Mouse (Mus musculus) testis, postnatal 14 days (tissue): ENCODE measurements around the gene Olfr1497.
"Not testable (repeated sequence)": the region's sequence is repeated elsewhere in the genome, so short reads cannot be mapped to it uniquely, and the experiment has no call there.

Experiments used
- DNase-seq: peaks from one replicate; pipeline ENCODE4 v3.0.0; 2021; ENCODE audit warnings: low spot score

Gene Olfr1497

DNA sequence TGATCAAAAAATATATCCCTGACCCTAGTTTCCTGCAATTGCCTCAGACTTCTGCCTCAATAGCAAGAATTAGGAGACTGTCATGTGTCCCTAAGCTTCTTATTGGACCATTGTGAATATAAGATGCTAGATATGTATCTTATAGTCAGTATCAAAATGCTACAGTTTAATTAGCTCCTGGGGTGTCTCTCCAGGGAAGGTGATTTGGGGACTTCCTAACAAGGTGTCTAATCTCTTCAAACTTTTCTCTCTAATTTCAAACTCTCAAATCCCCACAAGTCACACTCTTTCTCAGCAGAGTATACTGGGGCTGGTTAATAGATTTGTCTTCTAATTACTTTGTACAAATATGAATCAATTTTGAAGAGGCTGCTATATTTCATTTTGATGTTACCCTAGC, at the start of gene Olfr1497:
Gene Olfr1497, minus strand, starts transcription at position 101 of the 400 bp plus-strand sequence.
- DNase-seq, result no peak

- DNase-seq, result no peak
These were observed 32.4 kb upstream of the Olfr1497 start, which contains the start of gene Olfr1500 for GRCm38 (mm10) chr19:13830388-13830787. Gene Olfr1500 (minus strand): TSS chr19:13830488.

GRCm38 (mm10) chr19:13828447-13828846, 30.4 kb upstream of the Olfr1497 start:
- DNase-seq, result no peak

- no peak for DNase-seq
These were observed 22.8 kb upstream of the Olfr1497 start for GRCm38 (mm10) chr19:13820847-13821246.

DNA sequence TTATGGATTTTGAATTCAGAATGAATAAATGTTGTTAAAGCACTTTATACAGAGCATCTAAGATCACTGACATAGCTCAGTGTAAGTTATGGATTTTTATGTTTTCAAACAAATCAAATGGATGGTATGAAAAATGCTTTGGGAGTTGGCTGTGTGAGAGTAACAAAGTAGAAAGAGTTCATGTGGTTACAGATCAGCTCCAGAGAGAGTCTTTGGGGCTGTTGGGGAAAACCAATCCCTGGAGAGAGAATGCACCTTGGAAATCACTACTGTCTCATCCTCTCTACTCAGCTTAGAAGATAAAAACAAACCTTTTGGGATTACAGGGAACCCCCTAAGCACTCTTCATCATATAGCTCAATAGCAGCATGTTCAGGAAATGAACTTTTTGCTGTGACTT, 21.3 kb upstream of the Olfr1497 start, which contains the start of gene Olfr1499:
Gene Olfr1499, minus strand, starts transcription at position 101 of the 400 bp plus-strand sequence.
- DNase-seq, result no peak

- DNase-seq, result no peak
These were observed 20.8 kb upstream of the Olfr1497 start for GRCm38 (mm10) chr19:13818827-13819226.

DNA sequence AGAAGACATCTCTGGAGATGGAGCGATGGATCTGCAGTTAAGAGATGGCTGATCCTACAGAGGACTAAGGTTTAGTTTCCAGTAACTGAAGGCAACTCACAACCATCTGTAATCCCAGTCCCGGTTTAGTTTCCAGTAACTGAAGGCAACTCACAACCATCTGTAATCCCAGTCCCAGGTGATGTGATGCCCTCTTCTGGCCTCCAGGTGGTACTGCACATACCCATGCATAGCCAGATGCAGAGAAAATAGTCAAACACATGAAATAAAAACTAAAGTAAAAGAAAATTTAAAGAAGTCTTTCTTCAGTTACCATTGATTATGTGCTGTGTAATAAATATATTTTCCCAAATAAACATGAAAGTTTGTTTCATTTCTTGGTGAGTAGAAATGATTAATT, 14.8 kb upstream of the Olfr1497 start:
- no peak for DNase-seq

DNA sequence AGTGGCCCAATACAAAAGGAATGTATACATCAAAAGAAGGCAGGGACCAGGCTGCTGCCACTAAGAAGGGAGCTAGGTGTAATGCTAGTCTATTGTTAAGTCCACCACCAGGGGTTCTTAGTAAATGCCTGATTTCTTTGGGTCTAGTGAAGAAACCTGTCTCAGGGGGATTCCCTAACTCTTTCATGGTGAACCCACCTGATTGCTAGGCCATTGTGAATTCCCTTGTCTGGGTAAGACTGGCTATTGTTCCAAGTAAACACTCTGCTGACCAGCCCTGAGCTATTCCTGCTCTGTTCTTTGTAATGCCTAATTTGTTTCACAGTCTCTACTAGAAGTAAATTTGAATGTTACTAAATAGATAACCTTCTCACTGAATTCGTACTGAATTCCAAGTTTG, 7.5 kb upstream of the Olfr1497 start:
- not testable (repeated sequence) for DNase-seq

DNA sequence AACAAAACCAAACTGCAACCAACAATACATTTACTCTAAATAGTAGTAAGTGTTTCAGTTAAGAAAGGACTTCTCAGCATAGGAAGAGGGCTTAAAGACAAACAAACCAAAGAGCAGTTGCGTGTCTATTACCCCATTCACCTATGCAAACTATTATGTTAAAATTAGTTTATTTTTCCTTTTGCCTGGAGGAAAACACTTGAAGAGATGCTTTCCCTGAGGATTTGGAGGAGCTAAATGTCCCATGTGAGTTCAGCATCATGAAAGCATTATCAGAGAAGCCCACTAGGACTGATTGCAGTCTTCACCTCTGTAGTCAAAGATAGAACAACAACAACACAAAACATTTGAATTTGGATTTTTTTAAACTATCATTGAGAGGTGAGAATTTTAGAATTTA, 20.4 kb downstream of the Olfr1497 start, which contains the start of gene Olfr1496:
Gene Olfr1496, plus strand, starts transcription at position 301 of the 400 bp plus-strand sequence.
- DNase-seq, result no peak

DNA sequence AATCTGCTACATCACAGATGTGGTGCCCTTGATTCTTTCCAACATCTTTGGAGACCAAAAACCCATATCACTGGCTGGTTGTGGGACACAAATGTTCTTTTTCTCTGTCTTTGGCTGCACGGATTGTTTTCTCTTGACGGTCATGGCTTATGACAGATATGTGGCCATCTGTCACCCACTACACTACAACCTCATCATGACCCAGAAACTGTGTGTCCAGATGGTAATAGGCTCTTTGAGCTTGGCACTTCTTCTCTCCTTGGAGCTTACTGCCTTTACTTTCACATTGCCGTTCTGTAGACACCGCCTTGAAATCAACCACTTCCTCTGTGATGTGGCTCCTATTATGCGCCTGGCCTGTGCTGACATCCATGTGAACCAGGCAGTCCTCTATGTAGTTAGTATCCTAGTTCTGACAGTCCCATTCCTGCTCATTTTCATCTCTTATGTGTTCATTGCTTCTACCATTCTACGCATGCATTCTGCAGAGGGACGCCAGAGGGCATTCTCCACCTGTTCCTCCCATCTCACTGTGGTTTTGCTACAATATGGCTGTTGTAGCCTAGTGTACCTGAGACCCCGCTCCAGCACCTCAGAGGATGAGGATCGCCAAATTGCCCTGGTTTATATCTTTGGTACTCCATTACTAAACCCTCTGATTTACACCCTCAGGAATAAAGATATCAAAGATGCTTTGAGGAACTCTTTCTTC, 29.3 kb downstream of the Olfr1497 start:
- DNase-seq, result no peak

- DNase-seq, result no peak
These were observed 33.7 kb downstream of the Olfr1497 start, which contains the start of gene Olfr1495 for GRCm38 (mm10) chr19:13764306-13764705. Gene Olfr1495 (plus strand): TSS chr19:13764606.

GRCm38 (mm10) chr19:13749366-13749765, 48.6 kb downstream of the Olfr1497 start:
- DNase-seq, result no peak
